Mouse (Mus musculus): ENCODE data around the gene Rpa1.
"Not testable (repeated sequence)": the region's sequence is repeated elsewhere in the genome, so short reads cannot be mapped to it uniquely, and the experiment has no call there.

Rpa1 gene

DNA sequence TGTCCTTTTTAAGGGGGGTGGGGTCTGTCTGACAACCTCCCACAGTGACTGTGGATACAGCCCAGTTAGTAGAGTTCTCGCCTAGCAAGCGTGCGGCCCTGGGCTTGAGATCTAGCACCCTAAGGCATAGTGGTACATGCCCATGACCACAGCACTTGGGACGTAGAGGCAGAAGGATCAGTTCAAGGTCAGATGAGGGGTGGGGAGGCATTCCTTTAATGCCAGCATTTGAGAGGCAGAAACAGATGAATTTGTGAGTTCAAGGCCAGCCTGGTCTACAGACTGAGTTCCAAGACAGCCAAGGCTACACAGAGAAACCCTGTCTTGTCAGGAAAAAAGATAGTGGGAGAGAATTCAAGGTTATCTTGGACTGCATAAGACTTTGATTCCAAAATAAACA is 61.3 kb downstream of the Rpa1 start:
- no peak for DNase-seq (ENCODE audit: low spot score in 2 of 2)

DNA sequence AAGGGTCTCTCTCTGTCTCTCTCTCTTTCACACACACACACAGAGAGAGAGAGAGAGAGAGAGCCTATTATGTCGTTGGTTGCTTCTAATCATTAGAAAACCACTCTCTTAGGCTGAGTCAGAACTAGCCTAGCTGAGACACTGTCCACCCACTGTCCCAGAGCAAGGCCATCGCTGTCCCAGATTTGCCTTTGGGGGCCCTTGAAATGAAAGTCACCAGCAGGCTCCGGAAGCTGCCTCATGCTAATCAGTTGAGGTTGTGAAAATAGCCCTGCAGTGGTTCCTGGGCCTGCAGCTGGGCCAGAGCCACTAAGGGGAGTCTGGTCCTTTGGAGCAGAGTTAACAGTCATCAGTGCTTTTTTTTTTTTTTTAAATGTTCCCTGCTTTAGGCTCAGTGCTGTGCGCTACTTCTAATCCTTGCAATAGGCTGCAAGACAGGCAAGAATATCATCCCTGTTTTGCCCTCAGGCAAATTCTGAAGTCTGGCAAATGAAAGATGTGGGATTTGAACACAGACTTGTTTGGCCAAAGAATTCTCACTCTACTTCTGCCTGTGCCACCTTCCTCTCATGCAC is 62.1 kb downstream of the Rpa1 start:
- DNase-seq (ENCODE audit: low spot score in 2 of 2) = no peak

DNA sequence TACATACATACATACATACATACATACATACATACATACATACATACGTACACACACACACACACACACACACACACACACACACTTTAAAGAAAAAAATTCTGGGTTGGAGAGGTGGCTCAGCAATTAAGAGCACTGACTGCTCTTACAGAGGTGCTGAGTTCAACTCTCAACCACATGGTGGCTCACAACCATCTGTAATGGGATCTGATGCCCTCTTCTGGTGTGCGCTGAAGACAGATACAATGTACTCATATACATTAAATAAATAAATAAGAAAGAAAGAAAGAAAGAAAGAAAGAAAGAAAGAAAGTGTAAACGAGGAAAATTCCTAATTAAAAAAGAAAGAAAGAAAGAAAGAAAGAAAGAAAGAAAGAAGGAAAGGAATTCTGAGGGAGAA is 64.3 kb downstream of the Rpa1 start:
- not testable (repeated sequence) for DNase-seq (ENCODE audit: low spot score in 2 of 2)

DNA sequence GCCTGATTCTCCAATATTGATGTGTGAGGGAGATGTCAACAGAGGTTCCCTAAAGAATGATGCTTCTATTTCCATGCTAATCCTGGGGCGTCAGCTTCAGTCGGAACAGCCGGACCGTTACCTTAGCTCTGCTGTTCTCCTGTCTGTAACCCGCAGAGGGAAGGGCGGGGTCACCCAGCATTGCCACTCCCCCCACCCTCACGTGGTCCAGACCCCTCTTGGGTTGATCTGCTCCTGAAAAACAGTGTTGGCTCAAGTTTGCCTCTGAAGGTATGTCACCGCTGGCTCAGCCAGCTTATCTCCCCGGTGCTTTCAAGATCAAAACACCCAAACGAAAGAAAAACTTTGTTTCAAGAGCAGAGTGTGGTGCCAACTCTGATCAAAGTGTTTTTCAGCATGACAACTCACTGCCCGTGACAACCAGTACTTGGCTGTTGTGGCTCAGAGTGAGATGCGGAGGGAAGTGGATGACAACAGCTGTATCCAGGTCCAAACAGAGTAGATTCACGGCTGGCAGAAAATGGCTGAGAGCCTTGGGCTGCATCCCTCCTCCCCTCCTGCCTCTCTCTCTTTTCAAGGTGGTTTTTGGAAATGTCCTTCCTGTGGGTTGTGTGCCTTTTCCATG is 65.5 kb downstream of the Rpa1 start:
- DNase-seq (ENCODE audit: low spot score in 2 of 2) = no peak

DNA sequence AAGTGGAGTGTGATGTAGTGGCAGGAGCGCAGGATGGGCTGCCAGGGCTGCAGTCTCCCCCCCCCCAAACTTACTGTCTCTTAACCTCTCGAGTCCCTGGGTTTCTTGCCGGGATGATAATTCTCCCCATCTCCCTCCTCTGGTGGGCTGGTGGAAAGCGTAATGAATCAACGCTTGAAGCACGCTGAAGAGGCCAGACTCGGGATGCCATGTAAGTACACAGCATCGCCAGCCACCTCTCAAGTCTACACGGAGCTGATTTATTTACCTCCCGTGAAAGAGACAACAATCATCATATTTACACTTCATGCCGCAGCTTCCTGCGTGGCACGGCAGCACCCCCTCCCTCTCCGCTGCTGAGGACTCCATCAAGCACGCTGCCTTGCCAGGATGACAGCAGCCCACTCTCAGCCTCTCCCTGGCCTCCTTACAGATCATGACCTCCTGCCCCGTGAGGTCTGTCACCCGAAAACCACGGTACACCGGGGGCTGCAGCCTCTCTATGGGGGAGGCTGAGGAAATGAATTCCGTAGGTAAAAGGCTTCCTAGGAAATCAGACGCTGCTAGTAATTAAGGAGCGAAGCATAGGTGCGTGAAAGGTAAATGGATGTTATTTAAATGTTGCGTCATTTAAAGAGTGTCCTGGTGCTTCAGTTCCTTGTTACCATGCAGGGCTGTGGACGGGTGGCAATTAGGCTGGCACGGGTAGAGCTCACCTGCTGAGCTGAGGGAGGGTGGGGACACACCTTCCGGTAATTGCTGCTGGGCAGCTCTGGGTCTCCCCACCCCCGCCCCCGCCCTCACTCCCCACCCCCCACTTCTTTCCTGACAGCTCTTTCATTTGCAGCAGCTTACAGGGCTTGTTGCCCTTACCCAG is 66.5 kb downstream of the Rpa1 start:
- no peak for DNase-seq (ENCODE audit: low spot score in 2 of 2)

DNA sequence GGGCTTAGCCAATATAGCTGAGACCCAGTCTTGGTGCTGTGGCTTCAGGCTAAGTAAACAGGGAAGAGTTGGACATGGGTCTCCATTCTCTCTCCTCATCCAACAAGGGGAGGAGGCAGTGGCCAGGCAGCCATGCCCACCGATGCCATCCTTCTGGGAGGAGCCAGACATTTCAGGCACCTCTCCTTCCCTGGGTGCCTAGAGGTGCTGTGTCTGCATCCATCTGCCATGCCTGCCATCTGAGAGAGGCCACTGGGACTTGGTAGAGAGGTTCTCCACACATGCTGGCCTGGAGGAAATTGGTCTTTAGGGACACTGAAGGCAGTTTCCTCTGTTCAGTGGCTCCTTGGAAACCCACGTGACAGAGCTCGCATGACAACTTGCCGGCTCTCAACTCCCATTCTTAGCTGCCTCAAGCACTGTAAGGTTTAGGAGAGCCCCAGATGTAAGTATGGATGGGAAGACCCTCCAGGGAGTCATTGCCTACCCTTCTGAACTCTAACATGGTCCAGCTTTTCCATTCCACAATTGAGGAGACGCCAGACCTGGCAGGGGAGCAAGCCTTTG is 67.6 kb downstream of the Rpa1 start:
- no peak for DNase-seq (ENCODE audit: low spot score in 2 of 2)

DNA sequence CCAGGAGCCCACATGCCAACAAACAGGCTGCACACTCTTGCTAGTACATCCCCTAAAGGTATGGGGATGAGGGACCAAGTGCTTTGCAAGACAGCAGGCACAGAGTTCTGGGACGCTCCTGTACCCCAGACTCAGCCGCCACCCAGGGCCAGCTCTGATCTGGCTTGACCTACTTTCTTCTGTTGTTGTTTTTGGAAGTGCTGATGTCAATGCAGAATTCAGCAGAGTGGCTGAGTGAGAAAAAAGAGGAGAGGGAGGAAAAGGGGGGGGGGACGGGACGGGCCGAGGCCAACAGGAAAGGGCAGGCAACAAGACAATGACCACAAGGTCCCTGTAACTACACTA is 68.1 kb downstream of the Rpa1 start:
- DNase-seq (ENCODE audit: low spot score in 2 of 2) = no peak

DNA sequence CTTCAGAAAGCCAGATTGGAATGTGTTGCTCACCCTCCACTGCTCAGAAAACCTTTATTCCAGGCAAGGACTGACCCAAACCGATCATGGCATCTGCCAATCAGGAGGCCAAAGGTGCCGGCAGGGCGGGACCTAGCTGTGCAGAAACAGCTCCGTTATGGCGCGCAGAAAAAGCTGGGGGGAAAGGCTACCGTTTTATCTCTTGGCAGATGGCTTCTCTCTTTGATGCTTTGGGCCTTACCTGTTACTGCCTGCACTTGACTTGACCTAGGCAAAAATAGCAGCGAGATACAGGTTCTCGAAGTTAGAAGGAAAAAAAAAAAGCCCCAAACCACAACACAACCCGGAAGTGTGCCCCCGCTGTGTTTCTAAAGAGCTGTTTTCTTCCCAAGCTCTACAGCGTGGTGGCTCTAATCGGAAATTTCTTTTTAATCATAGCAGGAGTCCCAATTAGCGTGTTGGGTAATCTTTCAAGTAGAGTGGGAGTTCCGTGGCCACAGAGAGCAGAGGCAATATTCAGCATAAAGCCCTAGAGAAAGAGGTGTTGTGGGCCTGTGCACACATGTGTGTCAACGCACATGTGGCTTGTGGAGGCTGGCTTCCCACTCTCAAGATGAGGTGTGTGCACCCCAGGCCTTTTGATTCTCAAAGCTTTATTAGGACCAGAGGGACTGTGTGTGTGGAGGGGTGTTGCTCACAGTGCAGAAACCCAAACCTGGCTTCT is 68.6 kb downstream of the Rpa1 start:
- DNase-seq (ENCODE audit: low spot score in 2 of 2) = no peak

DNA sequence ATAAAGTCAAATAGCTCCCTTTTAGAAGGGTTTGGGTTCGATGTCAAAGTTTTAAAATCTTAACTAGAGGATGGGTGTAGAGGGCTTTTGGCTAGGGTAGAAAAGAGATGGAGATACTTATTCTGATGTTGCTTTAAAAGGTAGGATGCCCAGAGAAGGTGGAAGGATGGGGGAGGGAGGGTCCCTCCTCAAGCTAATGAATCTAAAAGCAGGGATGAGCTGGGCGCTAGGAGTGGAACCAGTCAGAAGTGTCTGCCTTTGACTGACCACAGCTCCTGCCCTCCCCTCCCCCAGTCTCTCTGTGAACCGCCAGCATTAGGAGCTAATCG is 69.1 kb downstream of the Rpa1 start:
- DNase-seq (ENCODE audit: low spot score in 2 of 2) = no peak

DNA sequence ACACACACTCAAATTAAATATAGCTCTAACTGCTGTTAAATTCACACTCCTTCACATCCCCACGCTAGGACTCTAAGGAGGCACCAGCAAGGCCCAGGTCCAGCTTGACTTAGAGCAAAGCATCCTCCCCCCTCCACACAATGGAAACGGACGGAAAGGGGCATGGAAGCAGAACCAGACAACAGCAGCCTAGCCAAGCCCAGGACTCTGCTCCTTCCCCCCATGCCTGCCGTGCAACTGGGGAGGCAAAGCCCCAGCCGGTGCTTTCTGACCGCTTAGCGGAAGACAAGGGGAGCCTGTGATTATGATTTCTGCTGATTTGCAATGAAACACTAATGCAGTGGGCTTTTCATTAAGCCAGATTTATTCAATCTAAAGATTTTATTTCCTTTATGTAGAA is 70.0 kb downstream of the Rpa1 start:
- no peak for DNase-seq (ENCODE audit: low spot score in 2 of 2)

DNA sequence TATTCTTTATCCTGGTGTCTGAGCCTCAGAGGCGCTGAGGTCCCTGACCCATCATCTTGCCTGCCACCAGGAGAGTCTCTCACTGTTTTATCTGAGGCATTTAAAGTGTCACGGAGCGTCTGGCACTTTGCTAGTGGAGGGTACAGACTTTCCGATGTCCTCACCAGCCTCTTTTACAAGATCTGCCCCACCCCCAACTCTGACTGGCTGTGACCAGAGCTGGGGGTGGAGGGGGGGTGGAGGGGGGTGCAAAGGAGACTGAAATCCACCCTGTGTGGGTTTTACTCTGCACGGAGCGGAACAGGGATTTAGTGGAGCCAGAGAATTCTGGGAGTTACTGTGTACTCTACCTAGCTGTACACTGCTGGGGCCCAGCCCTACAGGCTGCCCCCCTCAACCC is 73.1 kb downstream of the Rpa1 start:
- DNase-seq (ENCODE audit: low spot score in 2 of 2) = no peak

DNA sequence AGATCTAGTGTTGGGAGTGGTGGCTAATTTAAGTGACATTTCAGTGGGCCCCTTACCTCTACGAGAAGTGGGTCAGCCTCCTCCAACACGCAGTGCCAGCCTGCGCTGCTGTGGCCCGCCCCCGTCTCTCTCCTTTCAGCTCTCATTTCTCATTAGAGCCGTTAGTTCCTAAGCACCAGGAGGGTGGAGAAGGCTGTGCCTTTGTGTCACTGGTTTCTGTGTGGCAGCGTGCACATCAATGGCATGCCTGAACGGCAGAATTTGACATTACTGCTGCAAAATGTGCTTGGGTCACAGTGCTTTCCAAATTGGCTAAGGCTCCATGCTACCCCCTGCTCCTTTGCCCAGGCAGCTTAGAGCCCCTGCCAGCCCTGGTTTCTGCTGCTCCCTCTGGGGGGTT is 74.7 kb downstream of the Rpa1 start:
- no peak for DNase-seq (ENCODE audit: low spot score in 2 of 2)

DNA sequence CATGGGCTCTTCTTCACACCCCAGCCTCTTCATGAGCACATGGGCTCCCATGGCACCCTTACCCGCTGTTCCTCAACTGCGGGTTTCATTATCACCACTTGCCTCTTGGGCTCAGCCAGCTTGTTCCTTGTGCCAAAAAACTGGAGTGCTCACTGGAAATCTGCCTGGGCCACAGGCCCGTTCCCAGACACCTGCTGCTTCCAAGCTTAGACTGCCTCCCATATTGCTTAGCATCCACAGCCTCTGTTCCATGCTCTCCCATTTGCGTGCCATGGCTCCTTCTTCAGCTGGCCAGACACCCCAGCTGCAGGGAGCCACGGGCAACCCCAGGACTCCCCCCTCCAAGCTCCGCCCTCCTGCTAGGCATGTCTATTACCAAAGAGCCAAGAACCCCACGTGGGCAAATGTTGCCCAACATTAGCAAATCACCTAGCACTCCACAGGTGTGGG is 77.1 kb downstream of the Rpa1 start:
- DNase-seq (ENCODE audit: low spot score in 2 of 2) = peak in 1 of 2 experiments; percentile 40

DNA sequence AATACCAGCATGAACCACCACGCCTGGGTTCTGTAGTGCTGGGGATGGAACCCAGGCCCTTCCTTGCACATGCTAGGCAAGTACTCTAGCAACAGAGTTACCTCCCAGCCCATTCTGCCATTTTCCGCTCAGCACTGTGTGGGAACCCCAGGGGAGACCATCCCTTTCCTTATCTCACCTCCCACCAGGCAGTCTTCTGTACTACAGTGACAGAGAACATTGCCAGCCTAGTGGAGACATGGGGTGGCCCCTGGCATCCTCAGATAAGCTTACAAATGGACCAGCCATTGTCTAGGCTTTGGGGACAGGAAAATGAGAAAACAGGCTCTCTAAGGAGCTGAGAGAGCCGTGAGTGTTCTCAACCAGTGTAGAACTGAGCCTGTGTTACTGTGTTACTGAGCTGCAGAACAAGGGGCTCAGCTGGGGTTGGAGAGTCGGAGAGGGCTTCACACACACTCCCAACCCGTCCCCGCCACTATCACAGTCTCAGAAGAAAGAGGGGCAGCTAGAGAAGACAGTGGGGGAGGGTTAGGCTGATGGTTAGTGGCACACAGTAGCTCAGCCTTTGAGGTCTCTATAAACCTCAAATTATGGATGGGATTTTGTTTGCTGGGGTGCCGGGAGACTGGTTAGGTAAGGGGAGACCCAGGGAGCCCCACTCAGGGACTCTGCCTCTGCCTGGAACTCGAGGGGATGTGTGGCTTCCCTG is 77.7 kb downstream of the Rpa1 start:
- no peak for DNase-seq (ENCODE audit: low spot score in 2 of 2)

DNA sequence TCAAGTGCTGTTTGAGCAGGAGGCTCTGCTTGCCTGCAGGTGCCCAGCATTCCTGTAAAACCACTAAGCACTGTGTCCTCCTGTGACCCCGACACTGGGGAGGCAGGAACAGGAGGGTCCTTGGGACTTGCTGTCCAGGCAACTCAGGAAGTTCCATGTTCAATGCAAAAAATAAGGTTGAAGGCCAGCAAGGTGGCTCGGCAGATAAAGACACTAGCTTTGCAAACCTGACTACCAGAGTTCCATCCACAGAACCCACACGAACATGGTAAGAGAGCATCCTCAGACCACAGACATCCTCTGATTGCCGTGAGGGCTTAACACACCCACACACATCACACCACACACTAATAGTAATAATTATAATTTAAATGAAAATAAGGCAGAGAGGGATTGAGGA is 78.9 kb downstream of the Rpa1 start:
- DNase-seq (ENCODE audit: low spot score in 2 of 2) = no peak

DNA sequence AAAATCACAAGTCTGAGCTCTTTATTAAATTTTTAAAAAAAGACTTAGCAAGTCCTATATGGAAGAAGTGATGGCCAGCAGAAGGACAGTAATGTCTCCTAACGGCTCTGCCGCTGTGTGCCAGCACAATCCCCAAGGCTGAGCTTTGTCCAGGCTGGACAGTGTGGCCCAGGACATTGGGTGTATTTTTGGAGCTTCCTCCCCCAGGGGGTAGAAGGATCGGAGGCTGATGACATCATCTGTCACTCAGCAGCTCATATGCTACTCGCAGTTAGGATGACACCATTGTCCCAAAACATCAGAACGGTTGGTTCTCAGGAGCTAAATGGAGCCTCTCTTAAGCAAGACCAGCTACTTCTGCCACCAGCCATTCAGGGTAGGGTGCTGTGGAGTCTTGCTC is 79.6 kb downstream of the Rpa1 start:
- DNase-seq (ENCODE audit: low spot score in 2 of 2) = no peak

DNA sequence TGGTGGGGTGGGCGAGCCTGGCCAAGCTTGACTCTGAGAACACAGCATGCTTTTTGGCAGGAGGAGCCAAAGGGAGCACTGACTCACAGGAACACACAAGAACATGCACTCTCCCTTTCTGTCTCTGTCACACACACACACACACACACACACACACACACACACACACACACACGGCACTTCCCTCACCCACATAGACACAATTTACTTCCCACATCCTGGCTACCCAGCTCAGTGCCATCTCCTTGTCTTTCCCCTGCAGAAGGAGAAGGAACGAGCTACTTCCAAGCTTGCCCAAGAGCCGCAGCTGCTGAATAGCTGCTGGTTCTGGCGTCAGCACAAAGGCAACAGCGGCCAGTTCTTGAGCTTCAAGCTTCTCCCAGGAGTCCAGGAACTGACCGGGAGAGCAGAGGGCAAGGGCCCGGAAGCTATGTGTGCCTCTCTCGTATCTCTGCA is 80.3 kb downstream of the Rpa1 start:
- peak; percentile 44 to 64 for DNase-seq (ENCODE audit: low spot score in 2 of 2)

DNA sequence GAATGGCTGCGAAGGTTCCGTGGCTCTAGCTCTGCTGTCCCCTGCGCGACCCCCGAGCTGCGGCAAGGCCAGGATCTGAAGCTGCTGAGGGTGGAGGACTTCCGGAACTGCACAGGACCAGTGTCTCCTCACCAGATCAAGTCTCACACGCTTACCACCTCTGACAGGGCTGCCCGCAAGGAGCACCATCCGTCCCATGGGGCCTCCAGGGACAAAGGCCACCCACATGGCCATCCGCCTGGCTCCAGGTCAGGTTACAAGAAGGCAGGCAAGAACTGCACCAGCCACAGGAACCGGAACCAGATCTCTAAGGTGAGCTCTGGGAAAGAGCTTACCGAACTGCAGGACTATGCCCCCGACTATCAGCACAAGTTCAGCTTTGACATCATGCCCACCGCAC is 82.6 kb downstream of the Rpa1 start:
- DNase-seq (ENCODE audit: low spot score in 2 of 2) = no peak

DNA sequence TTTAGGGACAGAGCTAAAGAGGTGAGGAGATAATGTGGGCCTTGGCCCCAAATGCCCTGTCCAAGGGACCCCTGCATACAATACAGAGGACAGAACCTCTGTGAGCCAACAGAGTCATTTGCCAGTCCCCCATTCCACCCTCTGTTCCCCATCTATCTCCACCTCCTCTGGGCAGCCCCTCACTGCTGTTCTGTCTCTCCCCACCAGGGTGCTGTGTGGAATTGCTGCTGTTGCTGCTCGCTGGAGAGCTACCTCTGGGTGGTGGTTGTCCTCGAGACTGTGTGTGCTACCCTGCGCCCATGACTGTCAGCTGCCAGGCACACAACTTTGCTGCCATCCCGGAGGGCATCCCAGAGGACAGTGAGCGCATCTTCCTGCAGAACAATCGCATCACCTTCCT is 83.6 kb downstream of the Rpa1 start:
- no peak for DNase-seq (ENCODE audit: low spot score in 2 of 2)

DNA sequence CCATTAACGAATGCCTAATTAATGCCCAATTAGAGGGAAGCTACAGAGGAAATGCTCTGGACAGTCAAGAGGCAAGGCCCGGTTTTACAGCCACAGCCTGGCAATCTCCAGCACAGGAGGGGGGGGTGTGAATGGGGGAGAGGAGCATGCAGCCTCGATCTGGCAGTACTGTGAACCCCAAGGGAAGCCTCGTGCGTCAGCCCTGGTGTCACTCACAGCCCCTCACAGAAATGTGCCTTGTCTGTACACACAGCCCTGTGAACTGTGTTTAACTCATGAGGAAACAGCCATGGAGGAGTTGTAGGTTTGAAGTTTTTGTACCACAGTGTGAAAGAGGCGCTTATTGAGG is 84.2 kb downstream of the Rpa1 start:
- no peak for DNase-seq (ENCODE audit: low spot score in 2 of 2)

DNA sequence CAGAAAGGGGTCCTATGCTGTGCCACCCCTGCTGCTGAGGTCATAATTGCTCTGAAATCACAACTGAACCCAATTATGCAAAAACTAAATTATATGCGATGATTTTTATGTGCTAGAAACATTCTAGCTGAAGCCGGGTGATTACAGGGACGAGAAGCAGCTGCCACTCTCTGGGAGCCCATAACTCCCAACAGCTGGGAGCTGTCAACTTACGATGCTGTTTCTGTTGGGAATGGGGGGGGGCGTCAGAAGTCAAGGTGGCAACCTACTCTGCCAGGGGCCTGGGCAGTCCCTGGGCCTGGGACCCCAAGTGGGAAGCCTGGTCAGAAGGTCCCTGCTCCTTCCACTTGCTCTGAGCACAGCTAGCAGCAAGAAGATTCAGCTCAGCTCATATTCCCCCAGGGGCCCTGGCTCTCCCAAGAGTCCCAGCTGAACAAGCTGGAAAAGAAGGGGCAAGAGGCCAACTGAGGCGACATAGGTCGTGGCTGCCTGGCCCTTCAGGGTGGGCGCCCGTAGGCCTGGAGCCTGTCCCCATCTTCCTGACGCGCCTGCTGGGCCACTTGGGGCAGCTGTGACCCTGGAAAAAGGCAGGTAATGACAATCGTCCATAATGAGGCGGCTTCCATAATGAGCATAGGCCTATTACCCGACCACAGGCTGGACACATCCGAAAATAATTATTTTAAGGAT is 84.7 kb downstream of the Rpa1 start:
- DNase-seq (ENCODE audit: low spot score in 2 of 2) = no peak
